Mouse (Mus musculus): ENCODE measurements at regions not wholly inside any gene's neighbourhood (a gene's known extent, or its start where the extent isn't known, plus 50 kb on each side); places are given as distances from the start of the nearest gene placed in this dataset.

DNA sequence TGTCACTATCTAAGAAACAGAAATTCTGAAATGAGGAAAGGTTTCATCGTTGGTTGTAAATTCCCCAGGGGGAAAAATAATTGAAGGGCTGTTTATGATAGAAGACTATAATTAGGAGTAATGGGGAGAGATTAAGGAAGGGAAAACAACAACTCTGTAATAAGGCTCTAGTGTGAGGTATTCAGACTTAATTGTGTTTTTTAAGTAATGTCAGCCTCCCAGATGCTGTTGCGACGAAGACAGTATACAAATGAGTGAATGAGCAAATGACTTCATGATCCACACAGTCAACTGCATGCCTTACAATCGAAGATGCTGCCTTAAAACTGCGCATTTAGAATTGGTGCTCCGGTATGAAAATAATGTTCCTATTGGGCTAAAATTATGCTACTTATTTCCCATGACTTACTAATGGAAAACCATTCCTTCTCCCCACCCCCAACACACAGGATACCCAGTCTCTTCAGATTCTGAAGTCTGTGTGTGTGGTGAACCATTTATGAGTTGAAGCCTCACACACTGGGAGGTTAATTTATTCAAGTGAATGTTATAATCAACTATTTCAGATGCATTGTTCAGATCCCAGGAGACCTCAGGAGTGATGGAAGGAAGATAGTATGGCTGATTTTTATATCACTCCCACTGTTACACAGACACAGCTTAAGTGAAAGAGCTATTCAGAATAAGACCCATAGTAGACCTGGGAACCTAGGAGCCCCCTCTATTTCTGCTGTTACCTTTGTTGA, 295.2 kb upstream of the Ano5 start:
- Histone ChIP-seq H3K4me3 (replicated peaks; ENCODE audit: low read length) (no peak overlapping the region), H3K4me1 (replicated peaks; ENCODE audit: low read depth, low read length) (no peaks in the 10 kb centered on the region), H3K27me3 (ENCODE audit: insufficient read depth, low read length) (no peaks in the 10 kb centered on the region), H3K36me3 (ENCODE audit: insufficient read depth, low read length) (no peaks in the 10 kb centered on the region), H3K9me3 (ENCODE audit: low read length) (no peaks in the 10 kb centered on the region)
- TF ChIP-seq POU5F1 (IDR thresholded peaks at IDR 0.05; ENCODE audit: borderline replicate concordance, low read length), result no peak
- TF ChIP-seq NANOG (IDR thresholded peaks at IDR 0.05; ENCODE audit: borderline replicate concordance, low read length), result no peak
- no peak for TF ChIP-seq CTCF (conservative IDR thresholded peaks at IDR 0.05; ENCODE audit: low read length)

DNA sequence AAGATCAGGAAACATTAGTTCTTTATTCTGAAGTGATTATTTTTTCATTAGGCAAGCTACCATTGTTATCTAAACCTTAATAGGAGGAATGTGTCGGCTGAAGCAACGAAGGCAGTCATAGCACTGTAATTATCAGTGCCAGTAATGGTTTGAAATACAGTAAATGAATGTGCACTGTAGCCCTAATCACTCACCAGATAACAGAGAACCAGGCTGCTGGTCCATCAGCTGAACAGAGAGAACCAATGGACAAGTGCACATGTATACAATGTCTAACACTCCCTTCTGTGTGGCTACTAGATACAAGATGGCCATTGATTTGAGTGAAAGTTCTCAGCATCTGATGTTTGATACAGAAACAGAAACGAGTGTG, 294.6 kb upstream of the Ano5 start:
- Histone ChIP-seq H3K27me3 (ENCODE audit: insufficient read depth, low read length) (no peaks in the 10 kb centered on the region), H3K36me3 (ENCODE audit: insufficient read depth, low read length) (no peaks in the 10 kb centered on the region), H3K9me3 (ENCODE audit: low read length) (no peaks in the 10 kb centered on the region), H3K4me3 (replicated peaks; ENCODE audit: low read length) (no peak overlapping the region), H3K4me1 (replicated peaks; ENCODE audit: low read depth, low read length) (no peaks in the 10 kb centered on the region)
- TF ChIP-seq CTCF (conservative IDR thresholded peaks at IDR 0.05; ENCODE audit: low read length) (no peak), POU5F1 (IDR thresholded peaks at IDR 0.05; ENCODE audit: borderline replicate concordance, low read length) (no peak), NANOG (IDR thresholded peaks at IDR 0.05; ENCODE audit: borderline replicate concordance, low read length) (no peak)

DNA sequence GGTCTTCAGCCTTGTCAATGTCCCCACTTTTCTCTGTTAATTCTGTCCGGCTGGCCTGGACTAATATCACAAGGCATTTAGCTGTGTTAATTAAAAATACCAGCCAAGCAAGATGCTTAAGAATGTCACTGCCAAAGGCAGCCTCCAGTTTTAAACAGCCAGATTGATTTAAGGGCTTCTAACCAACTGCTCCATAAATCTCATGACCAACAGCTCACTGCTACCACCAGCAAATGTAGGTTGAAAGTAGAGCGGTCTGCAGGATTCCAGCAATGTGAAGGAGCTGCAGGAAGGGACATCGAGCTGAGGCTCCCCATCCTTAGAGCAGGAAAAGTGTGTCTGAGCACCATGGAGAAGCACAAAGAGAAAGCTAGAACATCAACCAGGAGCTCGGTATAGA, 289.5 kb upstream of the Ano5 start:
- peaks cover 7% of the 10 kb centered on the region; the same call in 1 of the 2 replicates for H3K9me3 ChIP-seq (ENCODE audit: low read length)

DNA sequence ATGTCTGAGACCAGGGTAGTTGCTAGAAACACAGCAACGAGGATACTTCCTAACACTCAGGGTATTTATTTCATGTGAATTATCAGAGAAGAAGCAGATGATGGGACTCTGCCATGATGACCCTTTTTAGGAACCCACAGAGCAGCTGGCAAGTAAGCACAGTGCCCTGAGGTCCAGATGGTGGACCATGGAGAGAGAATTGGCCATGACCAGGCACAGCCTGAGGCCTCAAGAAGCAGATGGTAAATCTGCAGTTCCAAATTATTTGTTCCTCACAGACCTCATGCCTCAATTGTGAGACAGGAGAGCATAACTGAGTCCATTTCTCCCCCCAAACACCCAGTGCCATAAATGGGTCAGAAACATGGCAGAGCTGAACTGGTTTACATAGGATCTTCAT, 289.0 kb upstream of the Ano5 start:
- Histone ChIP-seq H3K9me3 (ENCODE audit: low read length) (peaks cover 7% of the 10 kb centered on the region; the same call in 1 of the 2 replicates), H3K4me3 (replicated peaks; ENCODE audit: low read length) (no peak overlapping the region), H3K4me1 (replicated peaks; ENCODE audit: low read depth, low read length) (no peaks in the 10 kb centered on the region), H3K36me3 (ENCODE audit: insufficient read depth, low read length) (no peaks in the 10 kb centered on the region), H3K27me3 (ENCODE audit: insufficient read depth, low read length) (no peaks in the 10 kb centered on the region)
- TF ChIP-seq POU5F1 (IDR thresholded peaks at IDR 0.05; ENCODE audit: borderline replicate concordance, low read length), result no peak
- no peak for TF ChIP-seq CTCF (conservative IDR thresholded peaks at IDR 0.05; ENCODE audit: low read length)
- TF ChIP-seq NANOG (IDR thresholded peaks at IDR 0.05; ENCODE audit: borderline replicate concordance, low read length), result no peak

More for the DNA sequence above, 289.5 kb upstream of the Ano5 start:
- Histone ChIP-seq H3K4me3 (replicated peaks; ENCODE audit: low read length) (no peak overlapping the region), H3K36me3 (ENCODE audit: insufficient read depth, low read length) (no peaks in the 10 kb centered on the region), H3K4me1 (replicated peaks; ENCODE audit: low read depth, low read length) (no peaks in the 10 kb centered on the region), H3K27me3 (ENCODE audit: insufficient read depth, low read length) (no peaks in the 10 kb centered on the region)
- TF ChIP-seq POU5F1 (IDR thresholded peaks at IDR 0.05; ENCODE audit: borderline replicate concordance, low read length) (no peak), CTCF (conservative IDR thresholded peaks at IDR 0.05; ENCODE audit: low read length) (no peak), NANOG (IDR thresholded peaks at IDR 0.05; ENCODE audit: borderline replicate concordance, low read length) (no peak)

DNA sequence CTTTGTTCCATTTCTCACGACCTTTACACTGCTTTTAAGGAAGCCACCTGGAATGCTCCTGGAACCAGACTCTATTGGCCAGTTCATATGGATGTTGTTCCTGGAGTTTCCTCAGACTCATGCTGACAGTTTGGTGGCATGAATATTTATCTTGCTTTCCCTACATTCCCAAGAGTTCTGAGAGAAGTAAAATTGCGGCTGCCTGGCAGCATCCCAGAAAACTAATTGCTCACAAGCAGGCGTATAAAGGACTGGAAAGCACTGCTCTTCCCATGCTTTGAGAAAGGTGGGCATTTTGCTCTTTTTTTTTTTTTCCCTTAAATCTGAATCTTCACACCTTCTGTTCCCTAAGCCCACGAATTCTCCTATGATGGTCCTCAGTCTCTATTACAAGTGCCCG, 283.7 kb upstream of the Ano5 start:
- Histone ChIP-seq H3K4me3 (replicated peaks; ENCODE audit: low read length) (no peak overlapping the region), H3K9me3 (ENCODE audit: low read length) (peaks cover 7% of the 10 kb centered on the region; the same call in 1 of the 2 replicates), H3K4me1 (replicated peaks; ENCODE audit: low read depth, low read length) (no peaks in the 10 kb centered on the region), H3K27me3 (ENCODE audit: insufficient read depth, low read length) (no peaks in the 10 kb centered on the region), H3K36me3 (ENCODE audit: insufficient read depth, low read length) (no peaks in the 10 kb centered on the region)
- TF ChIP-seq CTCF (conservative IDR thresholded peaks at IDR 0.05; ENCODE audit: low read length) (no peak), POU5F1 (IDR thresholded peaks at IDR 0.05; ENCODE audit: borderline replicate concordance, low read length) (no peak), NANOG (IDR thresholded peaks at IDR 0.05; ENCODE audit: borderline replicate concordance, low read length) (no peak)

DNA sequence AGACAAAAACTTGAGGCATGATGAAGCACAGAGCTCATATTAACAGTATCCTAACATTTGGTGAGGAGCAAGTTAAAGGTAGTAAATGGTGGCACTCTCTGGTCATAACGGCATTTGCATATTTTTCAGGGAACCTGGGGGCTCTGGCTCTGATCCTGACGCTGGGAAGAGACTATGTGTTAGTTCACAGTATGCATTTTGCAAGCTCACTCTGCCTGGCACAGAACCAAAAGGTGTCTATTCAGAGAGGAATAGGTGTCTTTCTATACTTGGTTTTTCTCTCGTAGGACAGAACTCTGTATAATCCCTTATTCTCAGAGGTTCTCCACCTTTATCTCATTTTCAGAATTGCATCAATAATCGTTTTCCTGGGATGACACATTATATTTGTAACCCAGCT, 276.2 kb upstream of the Ano5 start:
- Histone ChIP-seq H3K27me3 (ENCODE audit: insufficient read depth, low read length) (no peaks in the 10 kb centered on the region), H3K4me3 (replicated peaks; ENCODE audit: low read length) (no peak overlapping the region), H3K9me3 (ENCODE audit: low read length) (peaks cover 17% of the 10 kb centered on the region), H3K4me1 (replicated peaks; ENCODE audit: low read depth, low read length) (no peaks in the 10 kb centered on the region), H3K36me3 (ENCODE audit: insufficient read depth, low read length) (no peaks in the 10 kb centered on the region)
- no peak for TF ChIP-seq NANOG (IDR thresholded peaks at IDR 0.05; ENCODE audit: borderline replicate concordance, low read length)
- TF ChIP-seq POU5F1 (IDR thresholded peaks at IDR 0.05; ENCODE audit: borderline replicate concordance, low read length), result no peak
- TF ChIP-seq CTCF (conservative IDR thresholded peaks at IDR 0.05; ENCODE audit: low read length), result no peak

DNA sequence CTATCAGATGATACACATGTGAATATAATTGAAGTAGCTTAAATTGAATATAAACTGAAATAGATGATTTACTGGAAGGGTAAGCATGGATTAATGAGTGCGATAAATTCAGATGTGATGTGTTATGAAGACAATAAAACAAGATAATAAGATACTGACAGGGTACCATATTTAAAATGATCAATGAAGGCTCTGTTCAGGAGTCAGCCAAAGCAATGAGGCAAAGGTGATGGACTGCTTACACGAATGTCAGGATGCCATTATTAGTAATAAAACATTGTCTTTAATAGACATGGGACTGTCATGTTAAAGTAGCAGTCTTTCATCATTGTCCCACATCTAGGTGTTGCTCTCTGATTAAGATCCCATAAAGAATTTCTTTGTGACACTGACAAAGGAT, 263.1 kb upstream of the Ano5 start:
- H3K36me3 ChIP-seq (ENCODE audit: insufficient read depth, low read length), result no peaks in the 10 kb centered on the region
- TF ChIP-seq NANOG (IDR thresholded peaks at IDR 0.05; ENCODE audit: borderline replicate concordance, low read length), result no peak

DNA sequence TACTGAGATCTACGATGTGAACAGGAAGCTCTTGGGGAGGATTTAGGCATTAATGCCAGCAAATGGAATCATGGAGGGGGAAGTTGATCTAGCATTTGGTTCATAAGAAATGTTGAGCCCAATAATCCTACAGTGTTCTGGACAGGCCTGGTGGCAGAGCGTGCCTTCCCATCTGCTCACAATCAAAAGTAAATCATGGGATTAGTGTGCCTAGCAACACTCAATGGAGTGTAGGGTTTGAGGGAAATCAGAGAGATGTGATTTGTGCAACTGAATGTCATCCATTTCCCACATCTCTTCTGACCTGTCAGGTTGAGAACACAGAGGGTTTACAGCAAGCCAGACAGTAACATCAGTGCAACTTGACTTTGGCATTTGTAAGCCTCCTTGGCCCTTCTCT, 256.4 kb upstream of the Ano5 start:
- Histone ChIP-seq H3K4me1 (replicated peaks; ENCODE audit: low read depth, low read length) (no peaks in the 10 kb centered on the region), H3K36me3 (ENCODE audit: insufficient read depth, low read length) (no peaks in the 10 kb centered on the region), H3K9me3 (ENCODE audit: low read length) (no peaks in the 10 kb centered on the region), H3K4me3 (replicated peaks; ENCODE audit: low read length) (no peak overlapping the region), H3K27me3 (ENCODE audit: insufficient read depth, low read length) (no peaks in the 10 kb centered on the region)
- TF ChIP-seq CTCF (conservative IDR thresholded peaks at IDR 0.05; ENCODE audit: low read length), result no peak
- no peak for TF ChIP-seq NANOG (IDR thresholded peaks at IDR 0.05; ENCODE audit: borderline replicate concordance, low read length)
- no peak for TF ChIP-seq POU5F1 (IDR thresholded peaks at IDR 0.05; ENCODE audit: borderline replicate concordance, low read length)

More for the DNA sequence above, 263.1 kb upstream of the Ano5 start:
- Histone ChIP-seq H3K27me3 (ENCODE audit: insufficient read depth, low read length) (no peaks in the 10 kb centered on the region), H3K4me1 (replicated peaks; ENCODE audit: low read depth, low read length) (no peaks in the 10 kb centered on the region), H3K9me3 (ENCODE audit: low read length) (no peaks in the 10 kb centered on the region), H3K4me3 (replicated peaks; ENCODE audit: low read length) (no peak overlapping the region)

Measured in E14TG2a.4 (cell line).